Mouse (Mus musculus): Measurements from ENCODE around the gene Myocos. TPM values are rescaled to one million over a fixed set of nuclear protein-coding genes. Genes with fewer than 3 reads are reported as not detected.

Gene Myocos
- polyA plus RNA-seq, 1 experiment from 2014 or later: not detected

- WGBS (ENCODE audit: insufficient replicate concordance): 50% methylated on average over 11 of the region's 11 CpGs
- Histone ChIP-seq H3K9ac (replicated peaks) (no peak overlapping the region), H3K27me3 (ENCODE audit: insufficient read depth, low read length) (no peaks in the 10 kb centered on the region), H3K9me3 (ENCODE audit: low read length) (no peaks in the 10 kb centered on the region), H3K4me1 (ENCODE audit: insufficient read depth) (peaks cover 10% of the 10 kb centered on the region), H3K27ac (ENCODE audit: low read depth) (no peak overlapping the region), H3K4me3 (ENCODE audit: low read depth, low read length) (no peak overlapping the region), H3K36me3 (replicated peaks; ENCODE audit: insufficient read depth, low read length) (no peaks in the 10 kb centered on the region), H3K4me2 (ENCODE audit: low read depth, low read length) (no peak overlapping the region)
- ATAC-seq (peak; percentile 58), DNase-seq (peak; percentile 25)
- TF ChIP-seq CTCF (IDR thresholded peaks at IDR 0.05; ENCODE audit: low read depth): no peak
- TF ChIP-seq EP300 (IDR thresholded peaks at IDR 0.05; ENCODE audit: low read depth): 0 out of 2 replicates have a peak, but pooled peaks have one; percentile 22
Measured at GRCm38 (mm10) chr1:162660276-162660860, 2.3 kb upstream of the Myocos start.

DNA sequence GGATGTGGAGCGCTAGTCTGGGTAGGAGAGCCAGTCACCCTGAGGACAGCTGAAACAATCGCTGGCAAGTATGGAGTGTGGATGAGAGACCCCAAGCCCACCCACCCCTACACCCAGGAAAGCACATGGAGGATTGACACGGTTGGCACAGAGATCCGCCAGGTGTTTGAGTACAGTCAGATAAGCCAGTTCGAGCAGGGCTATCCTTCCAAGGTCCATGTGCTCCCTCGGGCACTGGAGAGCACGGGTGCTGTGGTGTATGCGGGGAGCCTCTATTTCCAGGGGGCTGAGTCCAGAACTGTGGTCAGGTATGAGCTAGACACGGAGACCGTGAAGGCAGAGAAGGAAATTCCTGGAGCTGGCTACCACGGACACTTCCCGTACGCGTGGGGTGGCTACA, 9.6 kb downstream of the Myocos start:
- no peak for TF ChIP-seq CTCF (IDR thresholded peaks at IDR 0.05; ENCODE audit: low read depth)
- TF ChIP-seq EP300 (IDR thresholded peaks at IDR 0.05; ENCODE audit: low read depth): no peak
- no peaks in the 10 kb centered on the region; the same call in 1 of the 2 replicates for H3K4me1 ChIP-seq (ENCODE audit: insufficient read depth)
- no peak overlapping the region for H3K4me2 ChIP-seq (ENCODE audit: low read depth, low read length)
- H3K27me3 ChIP-seq (ENCODE audit: insufficient read depth, low read length): no peaks in the 10 kb centered on the region
- H3K4me3 ChIP-seq (ENCODE audit: low read depth, low read length): no peak overlapping the region
- WGBS (ENCODE audit: insufficient replicate concordance): 84% methylated on average over 14 of the region's 14 CpGs
- no peaks in the 10 kb centered on the region for H3K9me3 ChIP-seq (ENCODE audit: low read length)
- ATAC-seq (no peak), DNase-seq (no peak)
- no peaks in the 10 kb centered on the region for H3K36me3 ChIP-seq (replicated peaks; ENCODE audit: insufficient read depth, low read length)
- H3K27ac ChIP-seq (ENCODE audit: low read depth): no peak overlapping the region
- no peak overlapping the region for H3K9ac ChIP-seq (replicated peaks)

DNA sequence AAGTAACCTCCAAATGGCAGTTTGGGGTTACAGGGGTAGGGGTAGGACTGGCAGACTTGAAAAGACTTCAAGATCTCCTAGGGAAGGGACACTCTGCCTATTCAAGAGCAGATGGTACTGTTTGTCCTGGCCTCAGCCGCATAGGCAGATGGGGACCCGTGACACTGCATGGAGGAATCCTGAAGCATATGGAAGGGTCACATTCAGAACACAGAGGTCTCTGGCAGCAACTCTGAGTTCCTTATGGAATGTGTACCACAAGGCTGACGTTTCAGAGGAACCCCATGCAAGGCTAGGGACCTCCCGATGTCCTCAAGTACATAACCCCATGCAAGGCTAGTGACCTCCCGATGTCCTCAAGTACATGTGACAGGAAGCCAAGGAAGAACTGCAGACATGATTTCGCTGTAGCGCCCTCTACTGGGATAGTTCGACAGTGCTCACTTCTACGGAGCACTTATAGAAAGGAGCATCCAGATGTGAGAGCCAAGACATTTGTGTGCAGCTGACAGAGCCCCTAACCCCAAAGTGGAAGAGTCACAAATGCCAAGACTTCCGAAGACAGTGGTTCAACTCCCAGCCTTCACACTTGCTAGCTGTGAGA, 11.8 kb downstream of the Myocos start:
- no peak overlapping the region for H3K4me2 ChIP-seq (ENCODE audit: low read depth, low read length)
- H3K4me1 ChIP-seq (ENCODE audit: insufficient read depth): no peaks in the 10 kb centered on the region; the same call in 1 of the 2 replicates
- DNase-seq: peak; percentile 24
- H3K4me3 ChIP-seq (ENCODE audit: low read depth, low read length): no peak overlapping the region
- no peak for ATAC-seq
- no peak overlapping the region for H3K27ac ChIP-seq (ENCODE audit: low read depth)
- H3K9ac ChIP-seq (replicated peaks): no peak overlapping the region
- no peaks in the 10 kb centered on the region for H3K36me3 ChIP-seq (replicated peaks; ENCODE audit: insufficient read depth, low read length)
- no peaks in the 10 kb centered on the region for H3K27me3 ChIP-seq (ENCODE audit: insufficient read depth, low read length)
- WGBS (ENCODE audit: insufficient replicate concordance): 70% methylated on average over 10 of the region's 10 CpGs
- TF ChIP-seq CTCF (IDR thresholded peaks at IDR 0.05; ENCODE audit: low read depth): peak; percentile 58
- TF ChIP-seq EP300 (IDR thresholded peaks at IDR 0.05; ENCODE audit: low read depth): no peak
- no peaks in the 10 kb centered on the region for H3K9me3 ChIP-seq (ENCODE audit: low read length)

- H3K36me3 ChIP-seq (replicated peaks; ENCODE audit: insufficient read depth, low read length): no peaks in the 10 kb centered on the region
- H3K4me2 ChIP-seq (ENCODE audit: low read depth, low read length): no peak overlapping the region
- H3K9me3 ChIP-seq (ENCODE audit: low read length): no peaks in the 10 kb centered on the region
- 39% methylated on average over 4 of the region's 4 CpGs for WGBS (ENCODE audit: insufficient replicate concordance)
- no peak for DNase-seq
- ATAC-seq: peak; percentile 47; the same call in 1 of the 2 replicates
- no peaks in the 10 kb centered on the region for H3K4me1 ChIP-seq (ENCODE audit: insufficient read depth)
- no peak for TF ChIP-seq CTCF (IDR thresholded peaks at IDR 0.05; ENCODE audit: low read depth)
- no peak for TF ChIP-seq EP300 (IDR thresholded peaks at IDR 0.05; ENCODE audit: low read depth)
- no peak overlapping the region for H3K9ac ChIP-seq (replicated peaks)
- no peak overlapping the region for H3K27ac ChIP-seq (ENCODE audit: low read depth)
- H3K27me3 ChIP-seq (ENCODE audit: insufficient read depth, low read length): no peaks in the 10 kb centered on the region
- H3K4me3 ChIP-seq (ENCODE audit: low read depth, low read length): no peak overlapping the region
Measured at GRCm38 (mm10) chr1:162643752-162644151, 14.3 kb downstream of the Myocos start.

DNA sequence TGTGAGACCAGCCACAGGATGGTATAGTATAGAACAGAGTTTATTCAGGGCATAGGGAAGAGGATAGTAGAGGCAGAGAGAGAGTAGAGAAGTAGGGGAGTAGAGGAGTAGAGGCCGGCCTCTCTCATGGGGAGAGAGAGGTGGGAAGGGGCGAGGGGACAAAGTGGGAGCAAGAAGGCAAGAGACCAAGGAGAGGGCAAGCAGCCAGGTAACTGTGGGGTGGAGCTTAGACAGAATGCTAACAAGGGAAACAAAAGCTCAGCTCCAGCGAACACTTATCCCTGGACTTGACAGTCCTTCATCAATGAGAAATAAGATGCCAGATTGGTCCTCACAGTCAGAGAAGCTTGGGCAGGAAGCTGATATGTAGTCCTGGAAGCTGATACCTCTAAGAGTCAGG, 15.4 kb downstream of the Myocos start:
- DNase-seq (no peak), ATAC-seq (no peak)
- TF ChIP-seq CTCF (IDR thresholded peaks at IDR 0.05; ENCODE audit: low read depth): no peak
- no peak for TF ChIP-seq EP300 (IDR thresholded peaks at IDR 0.05; ENCODE audit: low read depth)
- Histone ChIP-seq H3K4me1 (ENCODE audit: insufficient read depth) (no peaks in the 10 kb centered on the region), H3K9me3 (ENCODE audit: low read length) (no peaks in the 10 kb centered on the region), H3K4me2 (ENCODE audit: low read depth, low read length) (no peak overlapping the region), H3K27ac (ENCODE audit: low read depth) (no peak overlapping the region), H3K27me3 (ENCODE audit: insufficient read depth, low read length) (no peaks in the 10 kb centered on the region), H3K36me3 (replicated peaks; ENCODE audit: insufficient read depth, low read length) (no peaks in the 10 kb centered on the region), H3K9ac (replicated peaks) (no peak overlapping the region), H3K4me3 (ENCODE audit: low read depth, low read length) (no peak overlapping the region)
- 80% methylated on average over 3 of the region's 3 CpGs for whole genome bisulfite sequencing (ENCODE audit: insufficient replicate concordance)

DNA sequence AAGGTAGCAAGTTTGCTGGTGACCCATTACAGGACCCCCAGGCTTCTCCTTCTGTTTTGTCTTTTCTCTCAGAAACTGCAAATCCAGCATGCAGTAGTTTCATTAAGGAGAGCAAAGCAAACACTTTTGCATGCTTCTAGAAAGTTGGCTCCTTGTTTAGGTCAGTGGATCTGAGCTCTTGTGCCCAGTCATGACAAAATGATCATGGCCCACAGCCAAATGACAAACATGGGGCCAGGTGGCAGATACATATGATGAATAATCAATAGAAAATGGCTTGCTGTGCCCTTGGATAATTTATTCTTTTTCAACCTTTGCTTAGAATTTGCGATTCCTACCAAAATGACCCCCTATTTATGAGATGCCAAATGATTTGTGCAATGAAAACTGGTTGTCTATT, 18.2 kb downstream of the Myocos start:
- no peak for TF ChIP-seq CTCF (IDR thresholded peaks at IDR 0.05; ENCODE audit: low read depth)
- no peak for TF ChIP-seq EP300 (IDR thresholded peaks at IDR 0.05; ENCODE audit: low read depth)
- no peaks in the 10 kb centered on the region for H3K4me1 ChIP-seq (ENCODE audit: insufficient read depth)
- H3K9ac ChIP-seq (replicated peaks): no peak overlapping the region
- H3K27me3 ChIP-seq (ENCODE audit: insufficient read depth, low read length): no peaks in the 10 kb centered on the region
- ATAC-seq (no peak), DNase-seq (peak; percentile 38)
- 79% methylated on average over 1 of the region's 1 CpGs for WGBS (ENCODE audit: insufficient replicate concordance)
- H3K27ac ChIP-seq (ENCODE audit: low read depth): no peak overlapping the region
- H3K4me2 ChIP-seq (ENCODE audit: low read depth, low read length): no peak overlapping the region
- H3K36me3 ChIP-seq (replicated peaks; ENCODE audit: insufficient read depth, low read length): no peaks in the 10 kb centered on the region
- H3K4me3 ChIP-seq (ENCODE audit: low read depth, low read length): no peak overlapping the region
- no peaks in the 10 kb centered on the region for H3K9me3 ChIP-seq (ENCODE audit: low read length)
